Mouse (Mus musculus) midbrain, embryonic 16.5 days (tissue): ENCODE measurements at regions not wholly inside any gene's neighbourhood (a gene's known extent, or its start where the extent isn't known, plus 50 kb on each side); places are given as distances from the start of the nearest gene placed in this dataset.
"Not testable (repeated sequence)": the region's sequence is repeated elsewhere in the genome, so short reads cannot be mapped to it uniquely, and the experiment has no call there.

ENCODE experiments used
- ATAC-seq: fragments of 200-750 bp; cut with Nextera tagmentation; 2 replicates; pipeline ENCODE4 v1.8.0; 2017; ENCODE audit warnings: moderate TSS enrichment
- H3K27ac ChIP-seq: fragments of 300-500 bp; sonication (generic); 2 replicates; pipeline ENCODE4 v1.5.1; 2014; ENCODE audit warnings: mild to moderate bottlenecking, low read length, mixed read lengths
- H3K27me3 ChIP-seq: fragments of 300-500 bp; sonication (generic); 2 replicates; pipeline ENCODE4 v1.6.1; 2014; ENCODE audit warnings: low read depth, low read length, mixed read lengths; ENCODE audit not compliant: control insufficient read depth, insufficient read depth
- H3K36me3 ChIP-seq: fragments of 300-500 bp; sonication (generic); 2 replicates; pipeline ENCODE4 v1.6.1; 2014; ENCODE audit warnings: mild to moderate bottlenecking, low read length, moderate library complexity, mixed read lengths; ENCODE audit not compliant: control insufficient read depth, insufficient read depth
- H3K4me1 ChIP-seq: fragments of 300-500 bp; sonication (generic); 2 replicates; pipeline ENCODE4 v1.6.1; 2014; ENCODE audit warnings: mild to moderate bottlenecking, low read length, mixed read lengths; ENCODE audit not compliant: control insufficient read depth, insufficient read depth
- H3K4me2 ChIP-seq: fragments of 300-500 bp; sonication (generic); 2 replicates; pipeline ENCODE4 v1.6.1; 2014; ENCODE audit warnings: mild to moderate bottlenecking, low read length, mixed read lengths
- H3K4me3 ChIP-seq: fragments of 300-500 bp; sonication (generic); 2 replicates; pipeline ENCODE4 v1.5.1; 2014; ENCODE audit warnings: low read depth, mild to moderate bottlenecking, low read length, moderate library complexity, mixed read lengths
- H3K9ac ChIP-seq: fragments of 300-500 bp; sonication (generic); 2 replicates; pipeline ENCODE4 v1.6.1; 2014; ENCODE audit warnings: low read depth, low read length, mixed read lengths
- H3K9me3 ChIP-seq: fragments of 300-500 bp; sonication (generic); replicated peaks from 2 replicates; pipeline ENCODE4 v1.6.1; 2014; ENCODE audit warnings: mild to moderate bottlenecking, low read length, mixed read lengths; ENCODE audit not compliant: control insufficient read depth, poor library complexity, severe bottlenecking
- WGBS: fragments of 180-500 bp; shearing (Covaris S2); extraction: QIAGEN DNeasy Blood & Tissue Kit; methylation state at CpG from one replicate; pipeline ENCODE4 v1.1.7; 2014; 5-methylcytosine and 5-hydroxymethylcytosine counted together

DNA sequence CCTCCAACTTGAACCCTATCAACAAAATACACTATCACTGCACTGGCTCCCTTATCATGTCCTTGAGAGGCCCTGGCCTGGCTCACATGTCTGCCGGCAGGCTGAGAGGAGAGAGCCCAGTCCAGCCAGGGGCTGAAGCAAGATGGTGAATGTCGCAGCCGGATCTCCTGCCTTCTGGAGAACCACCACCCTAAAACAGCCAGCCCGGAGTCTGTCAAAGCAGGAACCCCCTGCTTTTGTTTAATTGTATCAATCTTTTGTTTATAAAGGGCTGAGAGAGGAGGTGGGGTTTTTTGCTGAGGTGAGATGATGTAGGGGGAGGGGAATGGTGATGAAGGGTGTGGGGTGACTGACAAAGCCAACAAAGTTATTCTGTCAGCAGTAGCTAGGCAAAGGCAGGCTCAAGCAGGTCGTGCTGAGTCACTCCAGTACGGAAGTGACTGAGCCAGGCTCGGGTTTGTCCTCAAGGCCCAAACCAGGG is 269.2 kb downstream of the Gxylt1 start:
- WGBS = 69% methylated on average over 7 of the region's 7 CpGs
- no peak overlapping the region for H3K9ac ChIP-seq
- no peak overlapping the region for H3K27ac ChIP-seq
- no peak overlapping the region for H3K4me3 ChIP-seq
- H3K27me3 ChIP-seq = no peaks in the 10 kb centered on the region
- ATAC-seq = no peak
- no peak overlapping the region for H3K4me2 ChIP-seq
- peaks cover 11% of the 10 kb centered on the region for H3K4me1 ChIP-seq
- no peaks in the 10 kb centered on the region for H3K9me3 ChIP-seq
- H3K36me3 ChIP-seq = no peaks in the 10 kb centered on the region

DNA sequence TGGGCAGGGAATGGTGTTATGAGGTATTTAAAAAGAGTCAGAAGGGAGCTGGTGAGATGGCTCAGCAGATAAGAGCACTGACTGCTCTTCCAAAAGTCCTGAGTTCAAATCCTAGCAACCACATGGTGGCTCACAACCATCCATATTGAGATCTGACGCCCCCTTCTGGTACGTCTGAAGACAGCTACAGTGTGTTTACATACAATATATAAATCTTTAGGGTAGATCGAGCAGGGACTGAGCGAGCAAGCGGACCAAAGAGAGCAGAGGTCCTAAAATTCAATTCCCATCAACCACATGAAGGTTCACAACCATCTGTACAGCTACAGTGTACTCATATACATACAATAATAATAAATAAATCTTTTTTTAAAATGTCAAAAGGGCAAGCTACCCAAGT is 269.8 kb downstream of the Gxylt1 start:
- not testable (repeated sequence) for ATAC-seq, H3K9ac ChIP-seq, H3K36me3 ChIP-seq, H3K4me3 ChIP-seq, H3K9me3 ChIP-seq, H3K27ac ChIP-seq, H3K4me2 ChIP-seq, H3K27me3 ChIP-seq
- WGBS = 93% methylated on average over 5 of the region's 5 CpGs
- H3K4me1 ChIP-seq = peaks cover 11% of the 10 kb centered on the region

DNA sequence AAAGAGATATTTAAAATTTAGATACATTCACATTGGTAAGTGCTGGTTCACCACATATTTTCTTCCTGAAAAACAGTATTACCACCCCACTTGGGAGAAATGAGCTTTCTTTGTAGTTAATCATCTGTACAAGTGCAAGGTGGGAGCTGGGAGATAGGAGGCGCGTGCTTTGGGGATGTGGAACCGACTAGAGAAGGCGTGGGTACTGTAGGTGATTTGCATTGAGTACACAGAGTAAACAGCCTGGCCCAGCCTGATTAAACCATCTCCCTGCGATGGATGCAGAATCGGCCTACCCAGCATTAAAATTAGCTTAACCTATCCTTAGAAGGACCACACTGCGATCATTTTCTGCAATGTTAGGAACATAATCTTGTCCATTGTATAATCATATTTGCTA is 270.4 kb downstream of the Gxylt1 start:
- Histone ChIP-seq H3K27ac (no peak overlapping the region), H3K9me3 (no peaks in the 10 kb centered on the region), H3K4me2 (no peak overlapping the region), H3K9ac (no peak overlapping the region), H3K36me3 (no peaks in the 10 kb centered on the region), H3K4me3 (no peak overlapping the region), H3K27me3 (no peaks in the 10 kb centered on the region), H3K4me1 (peaks cover 11% of the 10 kb centered on the region)
- ATAC-seq = no peak
- 76% methylated on average over 7 of the region's 7 CpGs for WGBS

DNA sequence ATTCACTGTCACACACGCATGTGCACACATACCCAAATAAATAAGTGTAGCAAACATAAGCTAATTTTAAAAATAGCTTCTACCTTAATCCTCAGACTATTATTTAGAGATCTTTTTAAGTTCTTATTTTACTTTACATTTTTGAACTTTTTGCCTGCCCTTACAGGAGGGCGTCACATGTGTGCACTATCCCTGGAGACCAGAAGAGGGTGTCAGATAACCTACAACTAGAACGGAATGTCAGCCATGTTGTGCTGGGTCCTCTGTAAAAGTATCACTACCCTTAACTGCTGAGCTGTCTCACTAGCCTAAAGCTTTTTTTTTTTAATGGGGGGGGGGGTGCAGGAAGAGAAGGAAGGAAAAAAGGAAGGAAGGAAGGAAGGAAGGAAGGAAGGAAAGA is 271.7 kb downstream of the Gxylt1 start:
- H3K27ac ChIP-seq = no peak overlapping the region

DNA sequence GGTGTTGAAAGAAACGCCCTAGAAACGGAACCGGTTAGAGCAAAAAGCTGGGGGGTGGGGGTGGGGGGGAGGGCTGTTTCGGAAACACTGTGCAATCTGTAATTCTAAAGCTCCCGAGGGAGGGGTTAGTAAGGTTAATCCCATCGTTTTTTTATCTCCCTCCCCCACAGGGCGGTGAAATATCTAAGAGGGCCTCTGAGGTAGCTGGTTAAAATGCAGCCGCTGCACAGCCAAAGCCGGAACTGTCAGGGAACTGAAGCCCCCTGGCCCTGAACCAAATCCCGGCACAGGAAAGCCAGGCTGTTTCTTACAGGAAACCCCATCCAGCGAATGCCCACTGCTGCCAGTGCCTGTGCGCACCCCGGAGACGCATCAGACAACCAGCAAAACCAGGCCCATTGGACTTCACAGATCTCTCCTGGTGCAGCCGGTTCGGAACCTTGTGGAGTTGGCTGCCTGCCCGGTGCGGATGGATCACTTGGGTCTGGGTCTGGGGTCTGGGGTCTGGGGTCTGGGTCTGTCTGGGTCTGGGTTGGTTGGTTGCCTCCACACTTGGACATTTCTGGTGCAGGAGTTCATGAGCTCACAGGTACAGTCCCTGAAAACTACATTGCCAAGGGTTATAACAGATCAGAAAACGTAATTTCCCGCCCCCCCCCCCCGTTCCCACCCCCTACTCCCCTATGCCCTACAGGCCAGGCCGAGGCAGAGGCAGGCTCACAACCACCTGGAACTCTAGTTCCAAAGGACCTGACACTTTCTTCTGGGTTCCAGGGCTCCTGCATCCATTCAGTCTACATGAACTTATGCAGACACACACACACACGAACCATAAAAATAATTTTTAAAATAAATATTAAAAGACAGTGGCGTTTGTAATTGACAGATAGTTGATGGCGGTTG is 272.7 kb downstream of the Gxylt1 start:
- WGBS = 29% methylated on average over 25 of the region's 25 CpGs
- Histone ChIP-seq H3K9me3 (no peaks in the 10 kb centered on the region), H3K9ac (peak overlapping the region; percentile 42; the same call in 1 of the 2 replicates), H3K4me2 (peak overlapping the region; percentile 52), H3K27me3 (no peaks in the 10 kb centered on the region), H3K4me1 (peaks cover 11% of the 10 kb centered on the region), H3K36me3 (no peaks in the 10 kb centered on the region), H3K27ac (peak overlapping the region; percentile 63; the same call in 1 of the 2 replicates), H3K4me3 (peak overlapping the region; percentile 17)
- ATAC-seq = peak; percentile 77

More for the DNA sequence above, 271.7 kb downstream of the Gxylt1 start:
- Histone ChIP-seq H3K36me3 (no peaks in the 10 kb centered on the region), H3K9ac (no peak overlapping the region), H3K9me3 (no peaks in the 10 kb centered on the region), H3K4me2 (no peak overlapping the region), H3K4me3 (no peak overlapping the region), H3K4me1 (peaks cover 11% of the 10 kb centered on the region), H3K27me3 (no peaks in the 10 kb centered on the region)
- WGBS = 95% methylated on average over 3 of the region's 3 CpGs
- ATAC-seq = no peak

DNA sequence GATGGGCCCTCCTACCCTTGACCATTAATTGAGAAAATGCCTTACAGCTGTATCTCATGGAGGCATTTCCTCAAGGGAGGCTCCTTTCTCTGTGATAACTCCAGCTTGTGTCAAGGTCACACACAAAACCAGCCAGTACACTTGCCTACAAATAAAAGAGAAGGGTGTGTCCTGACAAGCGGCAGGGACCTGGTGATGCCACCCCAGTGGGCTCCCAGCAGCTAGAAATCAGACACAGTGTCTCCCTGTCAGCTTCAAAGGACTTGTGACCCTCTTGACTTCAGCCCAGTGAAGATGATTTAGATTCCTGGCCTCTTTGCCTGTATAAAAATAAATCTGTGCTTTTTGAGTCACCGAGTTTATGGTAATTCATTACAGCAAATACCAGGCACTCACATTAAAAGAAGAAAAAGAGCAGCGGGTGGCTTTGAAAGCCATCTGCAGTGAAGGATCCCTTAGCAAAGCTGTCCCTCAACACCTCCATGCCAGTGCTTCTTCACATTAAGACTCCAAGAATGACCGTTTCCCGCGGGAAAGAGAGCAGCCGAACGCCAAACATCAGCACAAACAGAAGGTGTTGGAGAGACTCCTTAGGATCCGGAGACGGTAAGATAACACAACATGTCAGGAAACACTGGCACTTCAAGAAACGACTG is 273.5 kb downstream of the Gxylt1 start:
- Histone ChIP-seq H3K36me3 (no peaks in the 10 kb centered on the region), H3K4me3 (peak overlapping the region; percentile 17), H3K4me2 (peak overlapping the region; percentile 52), H3K27ac (peak overlapping the region; percentile 63; the same call in 1 of the 2 replicates), H3K27me3 (no peaks in the 10 kb centered on the region), H3K9ac (peak overlapping the region; percentile 42; the same call in 1 of the 2 replicates), H3K4me1 (peaks cover 11% of the 10 kb centered on the region), H3K9me3 (no peaks in the 10 kb centered on the region)
- 0 out of 2 replicates have a peak, but pooled peaks have one; percentile 14 for ATAC-seq
- WGBS = 4% methylated on average over 11 of the region's 11 CpGs

DNA sequence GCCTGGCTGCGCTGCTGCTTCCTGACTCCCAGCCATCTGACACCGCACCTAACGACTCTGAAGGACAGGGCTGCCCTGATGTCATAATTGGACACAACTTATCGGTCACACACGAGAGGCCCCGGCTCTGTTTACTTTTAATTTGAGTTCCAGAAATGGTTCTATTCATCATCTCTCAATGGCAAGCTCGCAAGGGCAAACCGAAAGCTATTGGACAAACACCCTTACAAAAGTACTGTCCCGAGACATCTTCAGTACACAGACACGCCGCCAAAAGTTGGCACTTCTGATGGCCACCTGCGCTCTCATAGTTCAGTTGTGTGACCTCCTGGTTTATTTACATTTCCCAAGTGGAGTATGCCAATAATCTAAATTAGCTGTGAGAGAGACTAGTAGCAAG is 274.9 kb downstream of the Gxylt1 start:
- Histone ChIP-seq H3K9ac (no peak overlapping the region), H3K36me3 (no peaks in the 10 kb centered on the region), H3K4me2 (no peak overlapping the region), H3K27ac (no peak overlapping the region), H3K4me3 (no peak overlapping the region), H3K4me1 (peaks cover 11% of the 10 kb centered on the region), H3K27me3 (no peaks in the 10 kb centered on the region), H3K9me3 (no peaks in the 10 kb centered on the region)
- ATAC-seq = no peak
- 56% methylated on average over 12 of the region's 12 CpGs for WGBS

DNA sequence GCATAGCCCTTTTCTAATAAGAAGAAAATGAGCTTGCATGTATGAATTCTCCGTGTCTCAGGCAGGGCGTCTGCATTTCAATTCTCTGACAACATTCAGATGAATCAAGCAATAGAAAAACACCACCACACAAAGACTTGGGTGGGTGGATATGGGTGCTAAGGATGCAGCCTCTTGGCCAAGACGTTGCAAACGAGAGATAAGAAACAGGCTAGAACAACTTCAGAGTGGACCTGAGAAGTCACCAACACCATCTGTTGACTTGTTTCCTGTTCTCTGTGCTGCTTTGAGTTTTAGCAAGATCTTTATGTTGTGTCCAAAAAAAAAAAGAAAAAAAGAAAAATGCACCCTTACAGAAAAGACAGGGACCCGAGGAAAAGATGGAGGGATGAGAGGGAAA is 277.0 kb downstream of the Gxylt1 start:
- ATAC-seq = no peak
- no peak overlapping the region for H3K27ac ChIP-seq
- WGBS = 75% methylated on average over 5 of the region's 5 CpGs

DNA sequence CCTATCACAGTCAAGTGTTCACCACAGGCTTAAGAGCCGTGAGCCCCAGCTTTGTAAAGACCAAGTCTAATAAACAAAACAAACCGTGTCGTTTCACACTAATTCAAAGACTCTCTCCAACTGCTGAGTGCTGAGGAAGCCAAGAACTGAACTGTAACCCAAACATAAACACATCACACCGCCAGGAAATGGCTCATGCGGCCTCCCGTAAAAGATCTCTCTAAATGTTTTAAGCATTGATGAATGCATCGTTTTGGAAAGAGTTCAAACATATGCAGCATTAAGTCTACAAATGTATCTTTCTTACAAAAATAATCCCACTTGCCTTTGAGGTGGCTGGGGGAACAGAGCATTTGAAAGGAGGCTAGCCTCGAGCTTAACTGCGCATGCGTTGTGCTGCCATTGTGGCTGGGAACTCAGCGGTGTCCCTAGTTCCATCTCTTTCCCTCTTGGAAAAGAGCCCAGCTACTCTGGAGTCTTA is 280.7 kb downstream of the Gxylt1 start:
- 59% methylated on average over 11 of the region's 11 CpGs for WGBS

More for the DNA sequence above, 277.0 kb downstream of the Gxylt1 start:
- Histone ChIP-seq H3K4me1 (peaks cover 11% of the 10 kb centered on the region), H3K9me3 (no peaks in the 10 kb centered on the region), H3K9ac (no peak overlapping the region), H3K4me2 (no peak overlapping the region), H3K27me3 (no peaks in the 10 kb centered on the region), H3K36me3 (no peaks in the 10 kb centered on the region), H3K4me3 (no peak overlapping the region)

More for the DNA sequence above, 280.7 kb downstream of the Gxylt1 start:
- no peaks in the 10 kb centered on the region for H3K27me3 ChIP-seq
- H3K4me1 ChIP-seq = no peaks in the 10 kb centered on the region
- ATAC-seq = peak; percentile 66; the same call in 1 of the 2 replicates
- no peak overlapping the region for H3K4me2 ChIP-seq
- H3K36me3 ChIP-seq = no peaks in the 10 kb centered on the region
- H3K9ac ChIP-seq = no peak overlapping the region
- no peak overlapping the region for H3K27ac ChIP-seq
- no peak overlapping the region for H3K4me3 ChIP-seq
- no peaks in the 10 kb centered on the region; the same call in 1 of the 2 replicates for H3K9me3 ChIP-seq
